Mouse (Mus musculus): Measurements from ENCODE around the gene 1700012B07Rik.

GRCm38 (mm10) chr11:109865526-109865925, 37.7 kb upstream of the 1700012B07Rik start:
- TF ChIP-seq POLR2A (IDR thresholded peaks at IDR 0.05; ENCODE audit: borderline replicate concordance, low read depth, low read length) (no peak), CTCF (IDR thresholded peaks at IDR 0.05; ENCODE audit: low read depth, low read length) (no peak)
